Mouse (Mus musculus) bone marrow macrophage, adult 2 months (primary cell): ENCODE data around the gene Sp7. TPM values are rescaled to one million over a fixed set of nuclear protein-coding genes. Genes with fewer than 3 reads are reported as not detected.

Experiments used
- H3K27ac ChIP-seq: 2 replicates; pipeline ENCODE4 v1.5.1; 2012; ENCODE audit warnings: low read depth, low read length; ENCODE audit not compliant: insufficient read depth
- H3K4me1 ChIP-seq: 2 replicates; pipeline ENCODE4 v1.6.1; 2012; ENCODE audit warnings: low read length; ENCODE audit not compliant: control insufficient read depth, insufficient read depth
- H3K4me3 ChIP-seq: 2 replicates; pipeline ENCODE4 v1.5.1; 2012; ENCODE audit warnings: mild to moderate bottlenecking, low read length, moderate library complexity; ENCODE audit not compliant: insufficient read depth
- CTCF ChIP-seq: IDR thresholded peaks from 2 replicates; pipeline ENCODE4 v1.5.1; 2012; ENCODE audit warnings: low read depth, mild to moderate bottlenecking, low read length, moderate library complexity
- POLR2A ChIP-seq: IDR thresholded peaks from 2 replicates; pipeline ENCODE4 v1.6.1; 2012; ENCODE audit warnings: mild to moderate bottlenecking, low read depth, low read length, borderline replicate concordance
- polyA plus RNA-seq: library from polyadenylated mRNA; stranded (reverse); fragments of >200 nt; gene quantifications from 2 replicates; pipeline ENCODE4 v1.2.4, GENCODE M21; 2012; ENCODE audit not compliant: missing spikeins, insufficient read depth, insufficient read length

The Sp7 gene
- polyA plus RNA-seq, 1 experiment: not detected

DNA sequence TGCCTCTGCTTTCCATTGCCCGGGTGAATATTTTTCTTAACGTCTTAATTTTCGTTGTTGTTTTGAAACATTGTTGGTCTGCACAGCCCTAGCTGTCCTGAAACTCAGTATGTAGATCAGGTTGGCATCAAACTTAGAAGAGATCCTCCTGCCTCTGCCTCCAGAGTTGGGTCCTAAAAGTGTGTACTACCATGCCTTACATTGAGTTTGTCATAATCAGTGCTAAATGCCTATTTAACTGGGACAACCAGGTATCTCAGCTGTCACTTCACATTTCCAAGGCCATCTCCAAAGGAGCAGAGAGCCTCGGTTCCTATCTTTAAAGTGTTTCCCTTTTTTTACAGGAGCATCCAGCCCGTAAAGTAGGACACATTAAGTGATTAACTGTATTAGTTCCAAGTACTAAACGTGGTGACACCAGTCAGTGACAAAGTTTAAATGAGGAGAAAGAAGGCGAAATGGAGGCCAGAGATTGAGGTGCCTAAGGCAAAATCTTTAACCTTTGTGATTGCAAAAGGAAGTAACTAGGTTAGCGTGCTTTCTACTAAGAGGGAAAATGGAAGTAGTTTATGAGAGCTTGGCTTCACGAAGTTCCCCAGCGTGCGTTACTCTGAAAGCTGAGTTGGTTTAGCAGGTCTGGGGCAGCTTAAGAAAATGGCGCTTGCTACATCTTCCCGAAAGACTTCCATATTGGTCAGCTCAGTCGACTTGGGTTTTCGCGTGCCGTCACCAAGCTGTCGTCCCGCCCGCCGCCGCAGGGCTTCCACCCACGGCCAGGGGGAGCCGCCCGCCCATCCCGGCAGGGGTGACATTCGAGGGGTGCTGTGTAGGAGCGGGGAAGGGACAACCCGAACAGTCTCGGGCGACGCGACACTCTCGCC is 37.9 kb upstream of the Sp7 start:
- peak overlapping the region; percentile 97 for H3K27ac ChIP-seq
- peaks cover 27% of the 10 kb centered on the region for H3K4me1 ChIP-seq
- peak overlapping the region; percentile 67 for H3K4me3 ChIP-seq
- TF ChIP-seq CTCF: no peak
- peak; percentile 68; the same call in 1 of the 2 replicates for TF ChIP-seq POLR2A

GRCm38 (mm10) chr15:102402210-102402609 is 35.2 kb upstream of the Sp7 start:
- Histone ChIP-seq H3K4me1 (peaks cover 15% of the 10 kb centered on the region), H3K27ac (no peak overlapping the region)
- TF ChIP-seq CTCF (no peak), POLR2A (no peak)

DNA sequence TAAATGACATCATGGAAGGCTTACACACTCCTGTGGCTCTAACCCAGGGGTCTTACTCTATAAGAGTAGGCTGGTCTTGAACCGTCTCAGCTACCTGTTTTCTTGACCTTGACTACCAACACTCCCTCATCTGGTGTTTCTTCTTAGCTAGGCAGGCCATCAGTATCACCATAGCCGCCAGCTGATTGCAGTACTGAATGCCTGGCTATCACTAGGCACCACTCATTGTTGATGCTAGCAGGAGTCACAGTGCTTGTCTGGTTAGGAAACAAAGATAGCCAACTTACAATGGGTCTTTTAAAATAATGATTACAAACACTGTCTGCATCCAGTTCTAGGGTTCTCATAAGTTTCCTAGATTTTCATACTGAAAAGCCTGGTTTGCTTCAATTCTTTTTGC is 34.3 kb upstream of the Sp7 start:
- Histone ChIP-seq H3K27ac (no peak overlapping the region), H3K4me1 (peaks cover 13% of the 10 kb centered on the region), H3K4me3 (no peak overlapping the region)
- TF ChIP-seq POLR2A (no peak), CTCF (no peak)

More at GRCm38 (mm10) chr15:102402210-102402609, 35.2 kb upstream of the Sp7 start:
- no peak overlapping the region for H3K4me3 ChIP-seq

GRCm38 (mm10) chr15:102400476-102401045 is 33.6 kb upstream of the Sp7 start:
- H3K4me1 ChIP-seq: peaks cover 18% of the 10 kb centered on the region
- H3K4me3 ChIP-seq: peak overlapping the region; percentile 68
- peak overlapping the region; percentile 92; the same call in 1 of the 2 replicates for H3K27ac ChIP-seq
- TF ChIP-seq CTCF (no peak), POLR2A (no peak)

- Histone ChIP-seq H3K27ac (peak overlapping the region; percentile 92), H3K4me1 (peaks cover 28% of the 10 kb centered on the region), H3K4me3 (peak overlapping the region; percentile 68)
- TF ChIP-seq CTCF (no peak), POLR2A (no peak; the same call in 1 of the 2 replicates)
These were observed 32.5 kb upstream of the Sp7 start for GRCm38 (mm10) chr15:102399229-102400221.

DNA sequence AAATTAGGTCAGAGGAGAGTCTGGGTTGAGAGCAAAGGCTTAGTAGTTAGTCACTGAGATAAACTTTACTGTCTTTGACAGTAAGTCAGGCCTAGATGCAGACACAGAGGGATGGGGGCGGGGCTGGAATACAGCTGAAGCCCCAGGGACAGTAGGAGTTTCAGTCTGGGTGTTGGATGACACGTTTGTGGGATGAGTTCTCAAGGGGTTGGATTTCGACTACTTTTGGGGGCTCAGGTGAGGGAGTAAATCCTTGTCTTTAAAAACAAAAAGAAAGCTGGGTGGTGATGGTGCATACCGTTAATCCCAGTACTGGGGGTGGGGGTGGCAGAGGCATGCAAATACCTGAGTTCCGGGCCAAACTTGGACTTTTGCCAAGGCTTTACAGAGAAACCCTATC is 31.6 kb upstream of the Sp7 start:
- Histone ChIP-seq H3K27ac (no peak overlapping the region; the same call in 1 of the 2 replicates), H3K4me3 (no peak overlapping the region), H3K4me1 (peaks cover 36% of the 10 kb centered on the region)
- TF ChIP-seq CTCF (no peak), POLR2A (no peak)

- Histone ChIP-seq H3K4me3 (no peak overlapping the region), H3K4me1 (peaks cover 54% of the 10 kb centered on the region)
These were observed 28.1 kb upstream of the Sp7 start for GRCm38 (mm10) chr15:102395061-102395460.

DNA sequence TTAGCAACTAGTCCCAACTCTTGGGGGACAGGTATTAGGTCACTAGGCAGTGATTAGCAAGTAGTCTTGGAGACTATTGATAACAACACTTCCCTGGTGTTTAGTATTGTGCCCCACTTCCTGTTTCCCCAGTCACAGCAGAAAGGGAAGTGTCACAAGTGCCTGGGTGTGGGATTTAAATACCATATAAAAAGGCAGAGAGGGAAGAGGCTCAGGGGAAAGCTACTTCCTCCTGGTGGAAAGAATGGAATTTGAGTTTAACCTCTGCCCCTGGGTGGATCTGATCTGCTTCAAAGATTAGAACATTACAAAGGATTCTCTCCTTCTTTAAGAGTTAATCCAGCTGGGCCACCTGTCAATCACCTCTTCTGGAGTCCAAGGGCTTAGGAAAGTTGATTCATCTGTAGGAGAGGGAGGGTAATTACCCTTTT is 26.6 kb upstream of the Sp7 start:
- Histone ChIP-seq H3K4me1 (peaks cover 58% of the 10 kb centered on the region), H3K27ac (peak overlapping the region; percentile 99), H3K4me3 (no peak overlapping the region)
- TF ChIP-seq POLR2A: no peak
- TF ChIP-seq CTCF: no peak

More at GRCm38 (mm10) chr15:102395061-102395460, 28.1 kb upstream of the Sp7 start:
- TF ChIP-seq CTCF: no peak
- TF ChIP-seq POLR2A: no peak
- peak overlapping the region; percentile 99 for H3K27ac ChIP-seq

DNA sequence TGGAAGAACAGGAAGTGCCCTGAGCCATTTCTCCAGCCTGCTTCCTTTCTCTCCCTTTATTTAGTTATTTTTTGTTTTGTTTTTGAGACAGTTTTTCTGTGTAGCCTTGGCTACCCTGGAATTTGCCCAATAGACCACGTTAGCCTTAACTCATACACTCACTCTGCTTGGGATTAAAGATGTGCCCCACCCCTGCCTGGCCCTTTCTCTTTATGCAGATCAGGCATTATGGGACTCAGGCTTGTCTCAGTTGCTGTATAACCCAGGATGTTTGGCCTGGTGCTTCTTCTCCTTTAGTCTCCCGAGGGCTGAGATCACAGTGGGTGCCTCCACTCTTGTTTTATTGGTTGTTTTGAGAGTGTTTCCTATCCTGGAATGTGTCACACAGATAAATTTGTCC is 25.5 kb upstream of the Sp7 start:
- peaks cover 58% of the 10 kb centered on the region for H3K4me1 ChIP-seq
- no peak for TF ChIP-seq CTCF
- TF ChIP-seq POLR2A: no peak
- H3K4me3 ChIP-seq: no peak overlapping the region
- H3K27ac ChIP-seq: peak overlapping the region; percentile 99

GRCm38 (mm10) chr15:102388942-102389341 is 22.0 kb upstream of the Sp7 start:
- H3K4me1 ChIP-seq: peaks cover 42% of the 10 kb centered on the region
- no peak for TF ChIP-seq CTCF
- TF ChIP-seq POLR2A: no peak
- H3K27ac ChIP-seq: no peak overlapping the region
- no peak overlapping the region for H3K4me3 ChIP-seq
